In genomic region chr10:40399328-40399727, GRCm38 (mm10) we compare ENCODE assay signal across 21 mouse cellular contexts.
"Had no signal": no experiment of that assay in that cellular context is flagged by ENCODE, and none has a peak within 500 bp of the region (broad histone marks: within the 10 kb centered on the region; RNA-seq: fewer than 3 reads in every experiment).

No protein-coding gene starts in this region.

- H3K27me3 ChIP-seq: lung, embryonic 15.5 days; midbrain, embryonic 13.5 days; midbrain, embryonic 15.5 days; neural tube, embryonic 13.5 days; neural tube, embryonic 15.5 days had no signal

- DNase-seq: lung, adult 2 months; lung, postnatal 14 days; lung, postnatal 36 days; retina, postnatal 1 day; right cerebral cortex, adult 18-20 months; right cerebral cortex, postnatal 25 days; right cerebral cortex, postnatal 4 days; spleen, adult 18-20 months; thymus, adult 18-20 months; thymus, postnatal 14 days; thymus, postnatal 36 days had no signal

- H3K36me3 ChIP-seq: lung, embryonic 15.5 days; midbrain, embryonic 15.5 days; neural tube, embryonic 15.5 days had no signal

- H3K4me2 ChIP-seq: lung, embryonic 15.5 days; midbrain, embryonic 11.5 days; midbrain, embryonic 13.5 days; midbrain, embryonic 15.5 days; neural tube, embryonic 13.5 days; neural tube, embryonic 15.5 days had no signal

- H3K4me1 ChIP-seq: midbrain, embryonic 13.5 days; midbrain, embryonic 15.5 days; neural tube, embryonic 15.5 days had no signal

- ATAC-seq: lung, postnatal 0 days; midbrain, embryonic 13.5 days; midbrain, embryonic 15.5 days had no signal

- H3K27ac ChIP-seq: liver, embryonic 14.5 days; lung, embryonic 15.5 days; macrophage; midbrain, embryonic 13.5 days; midbrain, embryonic 15.5 days; neural tube, embryonic 13.5 days; neural tube, embryonic 15.5 days had no signal

- H3K9me3 ChIP-seq: lung, embryonic 15.5 days; midbrain, embryonic 15.5 days; neural tube, embryonic 15.5 days had no signal

- H3K4me3 ChIP-seq: lung, embryonic 15.5 days; midbrain, embryonic 13.5 days; midbrain, embryonic 15.5 days; myocyte; neural tube, embryonic 13.5 days; neural tube, embryonic 15.5 days had no signal

- H3K9ac ChIP-seq: liver, embryonic 14.5 days; lung, embryonic 15.5 days; midbrain, embryonic 13.5 days; midbrain, embryonic 15.5 days; neural tube, embryonic 13.5 days; neural tube, embryonic 15.5 days had no signal
